Mouse (Mus musculus): ENCODE results near the gene Aebp1. TPM values are rescaled to one million over a fixed set of nuclear protein-coding genes. Genes with fewer than 3 reads are reported as not detected.
"Not testable (repeated sequence)": the region's sequence is repeated elsewhere in the genome, so short reads cannot be mapped to it uniquely, and the experiment has no call there.

Gene Aebp1
- total RNA-seq, 4 experiments from 2014 or later = 50.7 to 96.4 (median 75.2) TPM

DNA sequence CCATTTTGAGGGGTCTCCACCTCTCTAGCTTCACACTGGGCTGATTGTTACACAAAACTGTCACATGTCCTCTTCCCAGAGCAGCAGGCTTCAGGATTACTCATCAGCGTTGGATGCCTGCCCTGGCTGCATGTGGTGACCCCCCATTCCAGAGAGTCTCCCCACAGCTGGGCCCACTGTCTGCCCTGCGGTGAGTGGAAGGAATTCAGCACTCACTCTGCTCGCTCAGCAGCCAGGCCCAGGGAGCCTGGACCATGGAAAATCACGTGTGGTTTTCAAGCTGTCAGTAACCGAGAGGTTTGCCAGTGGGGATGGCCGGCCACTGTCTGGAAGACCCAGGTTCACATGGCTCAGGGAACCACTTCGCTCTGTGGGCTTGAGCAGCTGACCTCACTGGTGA lies 5.8 kb upstream of the Aebp1 start:
- DNase-seq (ENCODE audit: low spot score in 2 of 2) = peak; percentile 61 to 73

DNA sequence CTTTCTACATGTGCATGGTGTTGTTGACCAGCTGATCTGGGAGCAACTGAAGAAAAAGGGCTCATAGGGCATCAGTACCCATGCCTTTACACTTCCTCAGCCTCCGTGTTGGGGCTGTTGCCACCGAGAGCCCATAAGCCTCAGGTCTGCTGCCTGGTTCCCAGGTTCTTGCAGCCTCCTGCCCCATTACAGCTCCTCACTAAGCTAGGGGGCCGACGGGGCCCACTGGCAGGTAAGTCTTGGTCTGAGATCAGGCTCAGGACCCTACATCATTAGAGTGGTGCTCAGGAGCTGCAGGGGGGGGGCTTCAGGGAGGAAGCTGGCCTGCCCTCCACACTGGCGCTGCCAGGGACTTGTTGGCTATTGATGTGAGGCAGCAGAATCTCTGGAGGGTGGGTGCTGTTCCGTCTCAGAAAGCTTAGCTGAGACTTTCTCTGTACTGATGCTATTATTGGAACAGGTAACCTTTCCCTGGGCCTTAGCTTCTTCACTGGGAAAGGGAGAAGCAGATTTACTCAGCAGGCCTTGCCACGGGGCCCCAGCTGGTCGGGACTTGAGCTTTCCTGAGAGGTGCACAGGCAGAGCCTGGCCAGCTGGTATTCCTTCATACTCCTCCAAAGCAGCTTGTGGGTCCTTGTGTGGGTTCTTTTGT lies 5.1 kb upstream of the Aebp1 start:
- peak in 1 of 2 experiments; percentile 48 for DNase-seq (ENCODE audit: low spot score in 2 of 2)

DNA sequence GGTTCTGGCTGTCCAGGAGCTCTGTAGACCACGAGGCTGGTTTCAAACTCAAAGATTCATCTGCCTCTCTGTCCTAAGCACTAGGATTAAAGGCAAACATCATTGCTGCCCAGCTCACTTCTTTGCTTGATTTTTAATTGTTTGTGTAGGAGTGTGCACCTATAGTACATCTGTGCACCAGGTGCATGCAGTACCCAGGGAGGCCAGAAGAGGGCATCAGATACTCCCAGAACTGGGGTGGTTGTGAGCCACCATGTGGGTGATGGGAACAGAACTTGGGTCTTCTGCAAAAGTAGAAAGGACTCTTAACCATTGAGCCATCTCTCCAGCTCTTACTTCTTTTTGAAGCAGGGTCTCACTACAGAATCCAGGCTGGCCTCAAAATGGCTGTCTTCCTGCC lies 3.0 kb upstream of the Aebp1 start:
- DNase-seq (ENCODE audit: low spot score in 2 of 2) = no peak

DNA sequence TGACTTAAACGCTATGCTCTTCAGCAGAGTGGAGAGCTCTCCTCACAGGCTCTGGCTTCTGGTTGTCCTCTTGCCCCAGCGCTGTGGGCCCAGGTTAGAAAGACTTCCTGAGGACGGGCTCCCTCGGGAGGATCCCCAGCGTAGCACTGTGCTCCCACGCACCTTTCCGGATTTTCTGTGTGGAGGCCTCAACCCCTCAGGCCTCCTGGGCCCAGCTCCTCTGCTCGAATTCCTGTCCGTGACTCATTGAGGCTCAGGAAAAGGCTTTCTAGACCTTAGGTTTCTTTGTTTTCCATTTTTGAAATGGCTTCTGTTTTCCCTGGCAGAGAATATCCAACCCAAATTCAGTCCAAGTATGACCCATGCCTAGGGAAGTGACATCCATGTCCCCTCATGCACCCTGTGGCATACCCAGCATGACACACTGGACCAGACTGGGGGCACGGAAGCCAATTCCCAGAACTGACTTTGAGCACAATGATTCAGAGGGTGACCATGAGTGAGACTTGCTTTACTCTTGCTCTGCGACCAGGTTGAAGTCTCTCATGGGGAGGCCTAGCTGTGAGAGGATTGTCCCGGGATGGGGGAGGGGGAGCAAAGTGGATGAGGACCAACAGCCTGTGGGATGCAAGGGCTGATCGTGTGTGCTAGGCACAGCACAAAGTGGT lies 1.7 kb upstream of the Aebp1 start:
- DNase-seq (ENCODE audit: low spot score in 2 of 2) = no peak

DNA sequence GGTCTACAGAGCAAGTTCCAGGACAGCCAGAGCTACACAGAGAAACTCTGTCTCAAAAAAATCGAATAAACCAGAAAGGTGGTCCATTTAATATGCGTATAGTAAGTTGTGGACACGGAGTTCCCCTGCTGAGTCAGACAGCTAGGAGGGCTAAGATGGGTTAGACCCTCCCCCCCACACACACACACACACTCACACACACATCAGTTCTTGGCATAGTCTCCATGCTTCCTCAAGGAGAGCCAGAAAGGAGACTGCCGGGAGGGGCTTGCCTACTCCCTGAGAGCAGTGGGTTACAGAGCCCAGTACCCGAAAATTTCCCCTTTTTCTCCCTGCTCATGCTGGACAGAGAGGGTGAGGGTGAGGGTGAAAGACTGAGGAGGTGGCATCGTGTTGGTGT lies 1.1 kb upstream of the Aebp1 start:
- no peak for DNase-seq (ENCODE audit: low spot score in 2 of 2)

DNA sequence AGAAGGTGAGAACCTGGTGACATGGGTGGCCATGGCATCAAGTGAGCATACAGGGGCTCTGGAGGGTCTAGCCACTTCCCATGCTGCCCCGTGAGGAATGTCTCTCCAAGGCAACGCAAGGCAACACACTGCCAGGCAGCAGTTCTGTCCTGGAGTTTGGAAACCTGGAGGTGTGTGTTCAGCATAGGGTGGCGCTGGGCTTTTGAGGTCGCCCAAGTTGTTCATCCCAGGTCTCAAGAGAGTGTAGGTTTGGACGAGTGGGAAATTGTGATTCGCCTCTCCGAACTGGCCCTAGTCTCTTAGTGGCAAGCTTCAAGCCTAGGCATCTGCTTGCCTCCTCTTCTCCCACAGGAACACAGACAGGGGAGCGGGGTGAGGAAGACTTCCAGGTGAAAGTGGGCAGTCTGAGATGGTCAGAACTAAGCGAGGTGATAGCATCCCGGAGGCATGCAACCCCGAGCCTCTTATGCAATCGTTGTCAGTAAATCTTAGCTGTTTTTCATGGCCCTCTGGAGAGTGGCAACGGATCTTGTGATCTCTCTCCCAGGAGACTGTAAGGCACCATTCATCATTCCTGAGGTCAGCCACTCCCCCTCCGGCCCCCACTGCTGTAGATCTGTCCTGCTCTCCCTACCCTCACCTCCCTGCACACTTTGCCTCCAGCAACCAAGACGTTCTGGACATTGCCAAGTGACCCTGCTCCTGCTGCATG lies 803 bp downstream of the Aebp1 start:
- DNase-seq (ENCODE audit: low spot score in 2 of 2) = peak; percentile 61 to 75

DNA sequence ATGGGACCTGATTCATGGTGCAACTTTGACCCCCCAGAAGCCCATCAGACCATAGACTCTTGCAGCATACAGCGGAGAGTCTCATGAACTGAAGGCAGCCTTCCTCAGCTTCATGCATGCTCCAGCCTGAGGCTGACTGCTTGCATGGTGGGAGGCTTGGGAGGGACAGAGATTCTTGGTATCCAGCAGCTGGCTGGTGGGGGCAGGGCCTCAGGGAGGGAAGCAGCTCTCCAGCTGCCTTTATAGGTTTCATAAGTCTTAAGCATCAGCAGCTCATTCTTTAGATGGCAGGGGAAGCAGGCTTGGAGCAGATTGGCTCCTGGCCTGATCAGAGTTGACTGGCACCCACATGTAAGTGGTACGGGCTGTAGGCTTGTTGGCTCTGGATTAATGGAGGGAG lies 5.4 kb downstream of the Aebp1 start:
- DNase-seq (ENCODE audit: low spot score in 2 of 2) = no peak

DNA sequence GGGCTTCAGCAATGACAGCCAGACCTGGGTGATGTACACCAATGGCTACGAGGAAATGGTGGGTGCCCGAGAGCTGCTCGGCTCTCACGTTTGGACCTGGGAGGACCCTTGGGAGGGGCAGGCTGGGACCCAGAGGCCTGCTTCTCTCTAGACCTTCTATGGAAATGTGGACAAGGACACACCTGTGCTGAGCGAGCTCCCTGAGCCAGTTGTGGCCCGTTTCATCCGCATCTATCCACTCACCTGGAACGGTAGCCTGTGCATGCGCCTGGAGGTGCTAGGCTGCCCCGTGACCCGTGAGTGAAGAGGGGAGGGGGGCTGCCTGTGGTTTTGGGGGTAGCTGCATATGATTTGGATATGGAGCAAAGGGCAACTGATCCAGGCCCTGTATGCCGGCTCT lies 6.6 kb downstream of the Aebp1 start:
- peak in 1 of 2 experiments; percentile 2 for DNase-seq (ENCODE audit: low spot score in 2 of 2)

DNA sequence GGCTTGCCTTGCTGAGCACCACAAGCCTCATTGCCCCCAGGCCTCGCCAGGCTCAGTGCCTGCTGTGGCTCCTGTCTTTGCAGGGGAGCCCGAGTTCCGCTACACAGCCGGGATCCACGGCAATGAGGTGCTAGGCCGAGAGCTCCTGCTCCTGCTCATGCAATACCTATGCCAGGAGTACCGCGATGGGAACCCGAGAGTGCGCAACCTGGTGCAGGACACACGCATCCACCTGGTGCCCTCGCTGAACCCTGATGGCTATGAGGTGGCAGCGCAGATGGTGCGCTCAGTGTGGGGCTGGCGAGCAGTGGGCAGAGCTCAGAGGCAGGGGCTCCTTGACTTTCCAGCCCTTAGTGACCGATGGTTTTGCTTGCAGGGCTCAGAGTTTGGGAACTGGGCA lies 7.6 kb downstream of the Aebp1 start:
- no peak for DNase-seq (ENCODE audit: low spot score in 2 of 2)

DNA sequence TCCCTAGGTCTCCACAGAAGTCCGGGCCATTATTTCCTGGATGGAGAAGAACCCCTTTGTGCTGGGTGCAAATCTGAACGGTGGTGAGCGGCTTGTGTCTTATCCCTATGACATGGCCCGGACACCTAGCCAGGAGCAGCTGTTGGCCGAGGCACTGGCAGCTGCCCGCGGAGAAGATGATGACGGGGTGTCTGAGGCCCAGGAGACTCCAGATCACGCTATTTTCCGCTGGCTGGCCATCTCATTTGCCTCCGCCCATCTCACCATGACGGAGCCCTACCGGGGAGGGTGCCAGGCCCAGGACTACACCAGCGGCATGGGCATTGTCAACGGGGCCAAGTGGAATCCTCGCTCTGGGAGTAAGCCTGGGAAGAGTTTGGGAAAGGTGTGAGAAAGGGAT lies 8.3 kb downstream of the Aebp1 start:
- peak; percentile 66 to 77 for DNase-seq (ENCODE audit: low spot score in 2 of 2)

DNA sequence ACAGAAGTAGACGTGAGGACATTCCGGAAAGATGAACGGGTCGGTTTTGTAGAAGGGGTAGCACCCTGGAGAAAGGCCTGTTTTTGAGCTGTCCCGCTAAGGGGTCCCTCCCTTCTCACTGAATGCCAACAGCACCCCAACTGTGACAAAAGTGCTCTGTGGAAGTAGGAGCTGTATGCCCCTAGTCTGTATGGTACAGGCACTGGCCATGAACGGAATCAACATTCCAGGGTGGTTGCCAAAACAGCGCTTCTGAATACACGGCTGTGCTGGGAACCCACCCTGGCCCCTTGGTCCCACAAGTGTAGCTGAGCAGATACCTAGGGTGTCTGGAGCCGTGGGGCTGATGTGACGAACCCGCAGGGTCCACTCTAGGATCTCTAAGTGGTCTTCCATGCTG lies 11.0 kb downstream of the Aebp1 start:
- no peak for DNase-seq (ENCODE audit: low spot score in 2 of 2)

DNA sequence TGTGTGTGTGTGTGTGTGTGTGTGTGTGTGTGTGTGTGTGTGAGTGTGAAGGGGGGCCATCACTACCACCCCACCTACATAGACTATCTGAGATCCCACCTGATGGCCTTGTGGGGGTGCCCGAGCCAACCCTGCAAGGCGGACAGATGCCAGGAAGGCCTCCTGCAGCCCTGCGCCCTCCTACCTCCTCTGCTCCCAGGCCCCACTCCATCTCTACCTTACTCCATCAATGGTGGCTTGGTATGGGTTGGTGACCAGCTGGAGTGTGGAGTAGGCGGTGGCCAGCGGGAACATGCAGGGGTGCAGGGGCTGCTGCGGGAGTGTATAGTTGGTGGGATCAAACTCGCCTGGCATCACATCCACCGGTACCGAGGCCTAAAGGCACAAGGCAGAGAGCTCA lies 11.4 kb downstream of the Aebp1 start:
- no peak for DNase-seq (ENCODE audit: low spot score in 2 of 2)

DNA sequence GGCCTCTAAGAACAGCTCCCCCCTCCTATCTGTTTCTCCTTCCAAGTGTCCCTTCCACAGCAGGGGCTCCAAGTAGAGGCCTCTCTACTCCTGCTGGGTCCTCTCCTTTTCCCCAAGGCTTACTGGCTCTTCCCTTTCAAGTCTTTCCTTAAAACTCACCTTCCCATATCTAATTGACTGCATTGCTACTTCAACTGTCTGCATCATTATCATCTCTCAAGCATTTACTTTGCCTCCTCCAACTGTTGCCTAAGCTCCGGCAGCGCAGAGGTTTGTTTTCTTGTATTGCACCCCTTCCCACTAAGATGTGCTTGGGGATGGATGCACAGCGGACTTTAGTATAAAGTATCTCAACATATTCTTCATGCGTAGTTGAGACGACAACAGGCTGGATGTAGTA lies 15.7 kb downstream of the Aebp1 start:
- DNase-seq (ENCODE audit: low spot score in 2 of 2) = no peak

DNA sequence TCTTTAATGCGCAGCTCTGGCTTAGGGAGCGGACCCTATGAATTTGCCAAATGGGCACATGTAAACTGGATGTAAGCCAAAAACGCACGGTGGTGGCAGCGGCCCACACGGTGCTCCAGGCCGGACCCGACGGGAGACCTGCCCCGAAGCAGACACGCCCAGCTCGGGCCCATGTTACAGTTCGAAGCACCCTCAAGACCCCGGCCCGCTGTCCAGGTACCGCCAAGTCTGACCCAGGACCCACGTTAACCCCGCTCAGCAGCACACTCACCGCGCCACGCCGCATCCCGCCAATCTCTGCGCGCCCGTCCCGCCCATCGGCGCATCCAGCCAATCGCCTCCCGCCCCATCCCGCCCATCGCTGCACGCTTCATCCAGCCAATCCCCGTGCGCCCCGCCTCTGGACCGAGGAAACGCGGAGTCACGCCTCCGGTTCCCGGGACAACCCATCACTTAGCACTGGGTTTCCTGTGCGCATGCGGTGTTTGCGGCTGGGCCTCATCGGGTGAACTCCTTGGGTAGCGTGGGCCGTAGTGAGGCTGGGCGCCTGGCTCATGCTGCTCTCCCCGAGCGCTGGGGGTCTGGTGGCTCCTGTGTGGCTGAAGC lies 16.3 kb downstream of the Aebp1 start, which contains the start of gene Pold2:
TSS of gene Pold2 (minus strand) at position 372 of the 606 bp plus-strand sequence.
- peak; percentile 95 to 98 for DNase-seq (ENCODE audit: low spot score in 2 of 2)

DNA sequence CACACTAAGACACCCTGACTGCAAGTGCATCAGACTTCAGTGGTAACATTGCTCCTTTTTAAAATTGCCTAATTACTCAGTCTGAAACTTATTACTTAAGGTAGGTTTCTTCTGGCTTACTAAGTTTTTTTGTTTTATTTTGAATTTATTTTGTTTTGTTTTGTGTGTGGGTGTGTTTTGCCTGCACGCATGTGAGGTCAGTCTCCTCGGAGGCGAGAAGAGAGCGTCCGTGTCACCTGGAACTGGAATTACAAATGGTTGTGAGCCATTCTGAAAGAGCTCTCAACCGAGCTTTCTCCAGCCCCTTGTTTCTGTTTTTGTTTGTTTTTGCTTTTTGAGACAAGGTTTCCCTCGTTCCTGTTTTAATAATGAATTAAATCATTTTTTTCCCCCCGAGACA lies 16.9 kb downstream of the Aebp1 start:
- DNase-seq (ENCODE audit: low spot score in 2 of 2) = no peak

DNA sequence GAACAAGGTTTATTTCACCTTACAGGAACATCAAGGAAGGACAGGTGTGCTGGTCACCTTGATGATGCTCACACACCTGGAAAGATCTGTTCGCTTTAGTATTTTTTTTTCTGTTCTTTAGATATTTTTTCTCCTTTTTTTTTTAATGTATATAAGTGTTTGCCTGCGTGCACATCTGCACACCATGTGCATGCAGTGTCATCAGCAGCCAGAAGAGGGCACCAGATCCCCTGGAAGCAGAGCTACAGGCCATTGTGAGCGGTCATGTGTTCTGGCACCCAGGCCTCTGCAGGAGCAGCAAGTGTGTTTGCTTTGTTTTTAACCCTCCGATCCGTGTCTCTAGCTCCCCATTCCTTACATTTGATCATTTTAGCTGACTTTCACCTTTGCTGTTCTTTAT lies 18.2 kb downstream of the Aebp1 start:
- no peak for DNase-seq (ENCODE audit: low spot score in 2 of 2)

DNA sequence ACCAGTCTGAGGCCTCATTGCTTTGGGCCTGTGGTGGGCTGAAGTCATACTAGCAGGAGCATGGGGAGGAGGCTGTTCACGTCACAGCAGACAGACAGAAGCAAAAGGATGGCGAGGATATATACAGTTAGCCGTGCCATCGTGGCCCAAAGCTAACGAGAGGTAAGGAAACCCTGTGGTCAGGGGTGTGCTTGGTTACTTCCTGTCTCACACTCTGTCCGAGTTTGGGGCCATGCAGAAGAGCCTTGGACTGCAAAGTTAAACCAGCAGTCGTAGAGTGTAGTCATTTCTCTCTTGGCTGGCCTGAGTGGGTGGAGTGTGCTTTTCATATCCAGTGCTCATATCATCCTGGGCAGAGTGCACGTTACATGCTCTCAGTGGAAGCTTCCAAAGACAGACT lies 20.8 kb downstream of the Aebp1 start:
- DNase-seq (ENCODE audit: low spot score in 2 of 2) = no peak

DNA sequence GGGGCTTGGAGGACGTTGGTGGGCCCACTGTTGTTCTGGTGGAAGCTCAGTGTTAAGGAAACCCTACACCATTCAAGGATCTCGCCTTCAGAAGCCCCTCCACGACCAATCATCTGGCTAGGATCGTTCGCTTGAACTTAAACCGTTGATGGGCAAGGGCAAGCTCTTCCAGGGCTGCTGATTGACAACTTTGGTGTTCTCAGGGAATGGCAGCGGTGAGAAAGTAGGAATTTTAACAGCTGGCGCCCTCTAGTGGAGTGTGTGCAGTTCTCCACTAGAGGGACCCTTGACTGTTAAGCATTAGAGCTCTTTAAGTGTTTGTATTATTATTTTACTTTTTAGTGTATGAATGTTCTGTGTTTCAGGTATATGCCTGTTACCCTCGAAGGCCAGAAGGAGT lies 24.4 kb downstream of the Aebp1 start:
- DNase-seq (ENCODE audit: low spot score in 2 of 2) = no peak

DNA sequence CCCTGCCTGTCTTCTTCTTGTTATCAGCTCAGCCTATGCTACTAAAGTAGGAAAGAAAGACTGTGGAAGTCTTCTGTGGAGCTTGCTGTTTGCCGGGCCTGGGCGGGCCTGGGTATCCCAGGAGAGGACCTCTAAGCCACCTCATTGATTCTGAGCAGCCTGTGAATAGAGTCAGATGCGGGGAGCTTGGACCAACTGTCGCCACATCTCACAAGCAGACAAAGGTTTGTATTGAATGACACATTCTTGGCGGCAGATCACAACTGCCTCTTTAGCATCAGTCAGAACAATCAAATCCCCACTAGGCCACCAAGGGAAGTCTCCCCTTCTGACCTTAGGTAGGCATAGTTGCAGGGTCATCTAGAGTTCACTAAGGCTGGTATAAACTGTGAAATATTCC lies 25.5 kb downstream of the Aebp1 start:
- no peak for DNase-seq (ENCODE audit: low spot score in 2 of 2)

DNA sequence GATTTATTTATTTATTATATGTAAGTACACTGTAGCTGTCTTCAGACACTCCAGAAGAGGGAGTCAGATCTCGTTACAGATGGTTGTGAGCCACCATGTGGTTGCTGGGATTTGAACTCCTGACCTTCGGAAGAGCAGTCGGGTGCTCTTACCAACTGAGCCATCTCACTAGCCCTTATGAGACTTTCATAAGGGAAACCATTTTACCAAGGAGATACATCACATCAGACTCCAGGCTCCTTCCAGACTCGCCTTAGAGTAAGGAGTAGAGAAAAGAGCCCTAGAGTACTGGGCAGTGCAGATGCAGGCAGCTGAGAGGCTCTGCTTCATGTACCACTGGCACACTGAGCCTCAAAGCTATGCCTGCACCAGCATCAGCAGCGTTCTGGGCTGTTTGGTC lies 26.8 kb downstream of the Aebp1 start:
- not testable (repeated sequence) for DNase-seq (ENCODE audit: low spot score in 2 of 2)

DNA sequence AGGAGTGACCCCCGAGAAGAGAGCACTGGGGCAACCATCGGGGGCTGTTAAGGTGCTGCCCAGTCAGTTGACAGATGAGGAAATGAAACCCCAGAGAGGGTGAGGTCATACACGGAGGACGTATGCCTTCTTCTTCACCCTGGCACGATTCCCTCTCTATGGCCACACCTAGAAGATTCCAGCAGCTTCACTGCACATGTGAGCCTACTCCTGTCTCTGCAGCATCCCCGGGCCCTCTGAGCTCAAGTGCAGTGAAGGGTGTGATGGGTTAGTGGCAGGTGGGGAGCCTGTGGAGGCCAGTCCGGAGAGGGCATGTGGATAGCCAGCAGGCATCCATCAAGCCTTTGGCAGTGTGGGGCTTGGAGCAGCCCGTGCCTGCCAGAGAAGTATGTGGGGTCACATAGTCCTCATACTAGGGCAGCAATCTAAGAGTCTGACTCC lies 30.4 kb downstream of the Aebp1 start:
- DNase-seq (ENCODE audit: low spot score in 2 of 2) = peak in 1 of 2 experiments; percentile 53

DNA sequence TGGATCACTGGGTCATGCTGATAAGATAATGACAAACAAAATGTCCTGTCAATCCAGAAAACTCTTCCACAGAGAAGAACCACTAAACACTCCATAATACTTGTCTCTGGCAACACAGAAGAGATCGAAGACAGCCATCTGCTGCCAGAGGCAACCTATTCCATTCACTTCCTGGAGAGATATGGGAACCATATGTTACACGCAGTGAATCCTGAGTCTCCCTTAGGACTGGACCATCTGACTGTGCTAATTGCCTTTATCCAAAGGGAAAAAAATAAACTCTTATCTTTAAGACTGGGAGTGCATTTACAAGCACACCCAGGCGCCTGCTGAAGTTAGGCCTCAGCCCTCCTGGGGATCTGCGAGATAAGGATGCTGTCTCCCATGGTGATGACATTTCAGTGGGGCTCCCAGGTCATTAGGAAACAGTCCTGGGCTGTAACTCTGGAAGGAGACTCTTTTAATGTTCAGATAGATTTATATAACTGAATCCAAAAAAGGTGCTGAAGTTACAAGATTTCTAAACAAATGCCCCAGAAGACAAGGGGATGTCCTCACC lies 31.1 kb downstream of the Aebp1 start:
- DNase-seq (ENCODE audit: low spot score in 2 of 2) = no peak
